Mouse (Mus musculus) midbrain, embryonic 15.5 days (tissue): ENCODE data around the gene Il23a. TPM values are rescaled to one million over a fixed set of nuclear protein-coding genes. Genes with fewer than 3 reads are reported as not detected.
"Not testable (repeated sequence)": the region's sequence is repeated elsewhere in the genome, so short reads cannot be mapped to it uniquely, and the experiment has no call there.

Experiments
- ATAC-seq: fragments of 200-750 bp; cut with Nextera tagmentation; replicated peaks from 2 replicates; pipeline ENCODE4 v1.8.0; 2017; ENCODE audit warnings: moderate TSS enrichment
- H3K27ac ChIP-seq: fragments of 300-500 bp; sonication (generic); 2 replicates; pipeline ENCODE4 v1.5.1; 2015; ENCODE audit warnings: mild to moderate bottlenecking, inconsistent platforms
- H3K27me3 ChIP-seq: fragments of 300-500 bp; sonication (generic); replicated peaks from 2 replicates; pipeline ENCODE4 v1.6.1; 2015; ENCODE audit warnings: inconsistent platforms
- H3K36me3 ChIP-seq: fragments of 300-500 bp; sonication (generic); replicated peaks from 2 replicates; pipeline ENCODE4 v1.6.1; 2015; ENCODE audit warnings: inconsistent platforms
- H3K4me1 ChIP-seq: fragments of 300-500 bp; sonication (generic); 2 replicates; pipeline ENCODE4 v1.6.1; 2015; ENCODE audit warnings: inconsistent platforms
- H3K4me2 ChIP-seq: fragments of 300-500 bp; sonication (generic); 2 replicates; pipeline ENCODE4 v1.6.1; 2015; ENCODE audit warnings: inconsistent platforms, mild to moderate bottlenecking, moderate library complexity
- H3K4me3 ChIP-seq: fragments of 300-500 bp; sonication (generic); 2 replicates; pipeline ENCODE4 v1.5.1; 2015; ENCODE audit warnings: mild to moderate bottlenecking, inconsistent platforms
- H3K9ac ChIP-seq: fragments of 300-500 bp; sonication (generic); 2 replicates; pipeline ENCODE4 v1.6.1; 2015; ENCODE audit warnings: mild to moderate bottlenecking, inconsistent platforms
- H3K9me3 ChIP-seq: fragments of 300-500 bp; sonication (generic); 2 replicates; pipeline ENCODE4 v1.6.1; 2016; ENCODE audit warnings: inconsistent platforms
- WGBS: fragments of 180-500 bp; shearing (Covaris S2); methylation state at CpG from one replicate; pipeline ENCODE4 v1.1.7; 2015; ENCODE audit warnings: mixed read lengths; 5-methylcytosine and 5-hydroxymethylcytosine counted together
- polyA plus RNA-seq: library from polyadenylated mRNA; unstranded; fragments of >200 nt; fragmentation: Nextera tagmentation; extraction: Ambion mirVana; gene quantifications from 2 replicates; pipeline ENCODE4 v1.2.1, GENCODE M21; 2015

The Il23a gene
- polyA plus RNA-seq, 1 experiment from 2014 or later, result not detected

- H3K36me3 ChIP-seq, H3K4me2 ChIP-seq, H3K9ac ChIP-seq, H3K4me1 ChIP-seq, H3K27me3 ChIP-seq, H3K4me3 ChIP-seq, ATAC-seq, H3K9me3 ChIP-seq, H3K27ac ChIP-seq: not testable (repeated sequence)
- 82% methylated on average over 6 of the region's 6 CpGs for WGBS
Observed at GRCm38 (mm10) chr10:128332358-128333249, 34.1 kb upstream of the Il23a start.

GRCm38 (mm10) chr10:128327610-128328009, 29.1 kb upstream of the Il23a start:
- ATAC-seq, result no peak
- Histone ChIP-seq H3K9ac (no peak overlapping the region), H3K27me3 (no peaks in the 10 kb centered on the region), H3K27ac (no peak overlapping the region), H3K9me3 (no peaks in the 10 kb centered on the region), H3K36me3 (peaks cover 16% of the 10 kb centered on the region), H3K4me3 (no peak overlapping the region), H3K4me1 (peaks cover 15% of the 10 kb centered on the region), H3K4me2 (no peak overlapping the region)
- WGBS, result 86% methylated on average over 10 of the region's 10 CpGs

GRCm38 (mm10) chr10:128326825-128327224, 28.3 kb upstream of the Il23a start:
- Histone ChIP-seq H3K27ac (no peak overlapping the region), H3K9me3 (no peaks in the 10 kb centered on the region), H3K4me3 (no peak overlapping the region), H3K36me3 (peaks cover 16% of the 10 kb centered on the region), H3K9ac (no peak overlapping the region), H3K27me3 (no peaks in the 10 kb centered on the region), H3K4me2 (no peak overlapping the region), H3K4me1 (peaks cover 15% of the 10 kb centered on the region)
- ATAC-seq, result no peak
- WGBS, result 95% methylated on average over 8 of the region's 8 CpGs

- Histone ChIP-seq H3K4me1 (peaks cover 19% of the 10 kb centered on the region), H3K4me2 (peak overlapping the region; percentile 64), H3K27ac (no peak overlapping the region), H3K36me3 (peaks cover 22% of the 10 kb centered on the region), H3K4me3 (peak overlapping the region; percentile 79), H3K27me3 (no peaks in the 10 kb centered on the region), H3K9ac (peak overlapping the region; percentile 95), H3K9me3 (no peaks in the 10 kb centered on the region)
- no peak for ATAC-seq
- WGBS, result 84% methylated on average over 8 of the region's 8 CpGs
Observed at GRCm38 (mm10) chr10:128323516-128323915, 25.0 kb upstream of the Il23a start.

- peak within 1 kb of the TSS; percentile 95 for H3K9ac ChIP-seq
- H3K4me3 ChIP-seq, result peak within 1 kb of the TSS; percentile 79
- H3K27ac ChIP-seq, result peak within 1 kb of the TSS; percentile 97
- no peaks in the 10 kb centered on the region for H3K9me3 ChIP-seq
- ATAC-seq, result peak; percentile 97
- under 1% methylated on average over 40 of the region's 40 CpGs for WGBS
- H3K4me1 ChIP-seq, result peaks cover 19% of the 10 kb centered on the region
- H3K4me2 ChIP-seq, result peak within 1 kb of the TSS; percentile 64
- peaks cover 22% of the 10 kb centered on the region for H3K36me3 ChIP-seq
- no peaks in the 10 kb centered on the region for H3K27me3 ChIP-seq
Observed at GRCm38 (mm10) chr10:128322141-128323108, 23.9 kb upstream of the Il23a start, which contains the start of gene Cnpy2. TSS of gene Cnpy2 (plus strand) at chr10:128322459.

- Histone ChIP-seq H3K9me3 (no peaks in the 10 kb centered on the region), H3K4me2 (peak overlapping the region; percentile 64), H3K9ac (no peak overlapping the region), H3K4me3 (peak overlapping the region; percentile 79), H3K27ac (peak overlapping the region; percentile 97), H3K36me3 (peaks cover 15% of the 10 kb centered on the region), H3K27me3 (no peaks in the 10 kb centered on the region), H3K4me1 (peaks cover 19% of the 10 kb centered on the region)
- no peak for ATAC-seq
- 61% methylated on average over 12 of the region's 12 CpGs for WGBS
Observed at GRCm38 (mm10) chr10:128321641-128322040, 23.1 kb upstream of the Il23a start.

- Histone ChIP-seq H3K9me3 (no peaks in the 10 kb centered on the region), H3K27ac (no peak overlapping the region), H3K4me2 (no peak overlapping the region), H3K27me3 (no peaks in the 10 kb centered on the region), H3K4me3 (no peak overlapping the region), H3K36me3 (peaks cover 39% of the 10 kb centered on the region), H3K9ac (no peak overlapping the region), H3K4me1 (no peaks in the 10 kb centered on the region)
- 95% methylated on average over 8 of the region's 8 CpGs for WGBS
- ATAC-seq, result no peak
Observed at GRCm38 (mm10) chr10:128315578-128315977, 17.0 kb upstream of the Il23a start.

- ATAC-seq, result no peak
- 89% methylated on average over 4 of the region's 4 CpGs for WGBS
- H3K4me1 ChIP-seq, result no peaks in the 10 kb centered on the region; the same call in 1 of the 2 replicates
Observed at GRCm38 (mm10) chr10:128310902-128311301, 12.3 kb upstream of the Il23a start.

GRCm38 (mm10) chr10:128310177-128310576, 11.6 kb upstream of the Il23a start:
- Histone ChIP-seq H3K9ac (0 out of 2 replicates have a peak overlapping the region, but pooled peaks have one; percentile 8), H3K4me3 (no peak overlapping the region), H3K4me1 (no peaks in the 10 kb centered on the region; the same call in 1 of the 2 replicates), H3K36me3 (peaks cover 18% of the 10 kb centered on the region), H3K27ac (no peak overlapping the region), H3K9me3 (no peaks in the 10 kb centered on the region), H3K27me3 (no peaks in the 10 kb centered on the region), H3K4me2 (no peak overlapping the region)
- no peak for ATAC-seq
- WGBS, result 54% methylated on average over 11 of the region's 11 CpGs

More at GRCm38 (mm10) chr10:128310902-128311301, 12.3 kb upstream of the Il23a start:
- H3K27ac ChIP-seq, result no peak overlapping the region
- no peaks in the 10 kb centered on the region for H3K27me3 ChIP-seq
- no peaks in the 10 kb centered on the region for H3K9me3 ChIP-seq
- no peak overlapping the region for H3K4me2 ChIP-seq
- no peak overlapping the region for H3K9ac ChIP-seq
- peaks cover 25% of the 10 kb centered on the region for H3K36me3 ChIP-seq
- no peak overlapping the region for H3K4me3 ChIP-seq

GRCm38 (mm10) chr10:128309654-128310053, 11.1 kb upstream of the Il23a start:
- H3K27ac ChIP-seq, result no peak overlapping the region
- no peak for ATAC-seq
- 92% methylated on average over 7 of the region's 7 CpGs for WGBS

GRCm38 (mm10) chr10:128303126-128304021, 4.8 kb upstream of the Il23a start, which contains the start of gene Pan2:
TSS of gene Pan2 (plus strand) at chr10:128303335.
- Histone ChIP-seq H3K4me1 (peaks cover 20% of the 10 kb centered on the region), H3K36me3 (no peaks in the 10 kb centered on the region), H3K9me3 (no peaks in the 10 kb centered on the region), H3K4me2 (peak within 1 kb of the TSS; percentile 81), H3K27ac (peak within 1 kb of the TSS; percentile 97), H3K27me3 (no peaks in the 10 kb centered on the region), H3K9ac (peak within 1 kb of the TSS; percentile 69), H3K4me3 (peak within 1 kb of the TSS; percentile 56)
- ATAC-seq, result peak; percentile 99
- WGBS, result 1% methylated on average over 37 of the region's 37 CpGs

More at GRCm38 (mm10) chr10:128309654-128310053, 11.1 kb upstream of the Il23a start:
- Histone ChIP-seq H3K9me3 (no peaks in the 10 kb centered on the region), H3K9ac (no peak overlapping the region), H3K4me1 (peaks cover 2% of the 10 kb centered on the region), H3K36me3 (peaks cover 14% of the 10 kb centered on the region), H3K27me3 (no peaks in the 10 kb centered on the region), H3K4me2 (no peak overlapping the region), H3K4me3 (no peak overlapping the region)
